Mouse (Mus musculus): ENCODE data around the gene Prss33. TPM values are rescaled to one million over a fixed set of nuclear protein-coding genes. Genes with fewer than 3 reads are reported as not detected.

Prss33 gene
- total RNA-seq (2023): not detected

DNA sequence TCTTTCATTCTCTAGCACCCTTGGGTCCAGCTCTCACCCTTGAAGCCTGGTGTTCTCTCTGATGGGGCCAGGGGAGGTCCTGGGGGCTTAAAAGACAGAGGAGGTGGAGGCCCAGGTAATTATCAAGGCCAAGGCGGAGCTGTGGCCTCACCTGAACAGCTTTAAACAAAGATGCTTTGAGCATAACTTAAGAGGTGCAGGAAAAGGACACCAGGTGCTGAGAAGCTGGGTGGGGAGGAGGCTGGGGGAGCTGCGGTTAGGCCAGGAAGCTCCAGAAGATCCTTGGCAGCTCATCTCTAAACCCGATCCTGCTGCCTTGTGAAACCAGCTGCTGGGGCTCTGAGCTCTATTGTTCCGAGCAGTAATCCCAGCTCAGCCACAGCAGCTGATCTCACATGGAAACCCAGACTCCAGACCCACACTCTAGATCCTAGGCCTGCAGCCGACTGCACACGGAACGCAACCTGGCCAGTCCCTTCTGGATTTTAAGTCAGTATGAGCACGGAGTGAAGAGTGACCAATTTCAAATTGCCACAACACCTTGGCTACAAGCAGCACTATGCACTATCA lies at the start of gene Prss33:
Gene Prss33, minus strand, starts transcription at position 51 of the 570 bp plus-strand sequence.

DNA sequence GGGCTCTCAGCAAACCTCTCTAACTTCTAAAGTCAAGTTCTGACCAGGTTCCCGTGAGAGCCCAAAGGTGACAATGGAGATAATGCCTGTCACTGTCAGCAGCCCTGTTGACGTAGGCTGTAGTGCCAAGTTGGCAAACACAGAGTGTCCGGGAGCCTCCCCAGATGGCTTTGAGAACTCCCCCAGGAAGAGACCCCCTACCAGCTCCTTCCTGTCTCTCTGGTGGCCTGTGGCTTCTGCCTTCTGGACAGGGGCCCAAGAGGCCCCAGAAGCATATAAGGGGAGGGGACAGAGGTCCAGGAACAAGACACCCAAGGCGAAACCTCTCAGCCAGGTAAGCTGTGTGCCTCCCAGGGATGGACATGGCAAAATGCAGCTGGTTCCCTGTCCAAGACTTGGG lies 44.7 kb upstream of the Prss33 start, which contains the start of the genes Dcpp1 and Dcpp2:
Gene Dcpp1, plus strand, starts transcription at position 301 of the 400 bp plus-strand sequence.
Gene Dcpp2, plus strand, starts transcription at position 305 of the 400 bp plus-strand sequence.

DNA sequence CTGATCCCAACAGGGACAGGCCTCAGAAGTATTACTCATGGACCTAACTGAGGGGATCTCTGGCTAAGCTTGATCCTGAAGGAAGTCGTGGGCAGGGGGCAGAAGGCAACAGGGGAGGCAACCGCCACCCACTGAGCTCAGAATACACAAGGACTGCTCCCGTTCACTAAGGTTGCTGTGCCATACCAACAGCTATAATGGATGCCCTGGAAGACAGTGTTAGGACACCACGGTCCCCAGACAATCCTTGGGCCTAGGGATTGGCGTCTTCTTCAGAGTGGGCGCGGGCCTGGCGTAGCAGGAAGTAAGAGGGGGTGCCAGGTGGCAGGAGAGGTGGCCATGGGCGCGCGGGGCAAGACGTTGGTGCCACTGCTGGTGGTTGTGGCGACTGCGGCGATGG lies 31.9 kb upstream of the Prss33 start, which contains the start of gene Prss21:
Gene Prss21, plus strand, starts transcription at position 301 of the 400 bp plus-strand sequence.

DNA sequence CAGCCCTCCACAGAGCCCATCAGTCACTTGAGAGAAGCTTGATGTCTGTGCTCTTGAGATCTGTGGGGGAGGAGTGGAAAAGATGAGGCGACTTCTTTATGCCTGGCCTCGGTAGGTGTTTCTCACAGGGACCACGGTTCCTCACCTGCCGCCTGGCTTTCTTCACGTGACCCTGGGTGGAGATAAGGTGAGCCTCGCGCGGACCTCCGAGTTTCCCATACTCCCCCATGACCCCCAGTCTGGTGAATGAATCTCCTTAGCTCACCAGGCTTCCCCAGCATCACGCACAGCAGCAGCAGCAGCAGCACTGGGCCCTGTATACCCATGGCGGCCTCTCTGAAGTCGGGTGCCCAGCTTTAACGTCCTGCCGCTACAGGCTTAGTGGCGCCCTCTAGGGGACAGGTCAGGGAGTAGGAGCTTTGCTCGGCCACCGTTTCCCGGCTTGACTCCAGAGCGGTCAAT lies 8.0 kb upstream of the Prss33 start, which contains the start of the genes Prss32 and Prss41:
Gene Prss32, plus strand, starts transcription at position 44 of the 462 bp plus-strand sequence.
Gene Prss41, minus strand, starts transcription at position 361 of the 462 bp plus-strand sequence.

DNA sequence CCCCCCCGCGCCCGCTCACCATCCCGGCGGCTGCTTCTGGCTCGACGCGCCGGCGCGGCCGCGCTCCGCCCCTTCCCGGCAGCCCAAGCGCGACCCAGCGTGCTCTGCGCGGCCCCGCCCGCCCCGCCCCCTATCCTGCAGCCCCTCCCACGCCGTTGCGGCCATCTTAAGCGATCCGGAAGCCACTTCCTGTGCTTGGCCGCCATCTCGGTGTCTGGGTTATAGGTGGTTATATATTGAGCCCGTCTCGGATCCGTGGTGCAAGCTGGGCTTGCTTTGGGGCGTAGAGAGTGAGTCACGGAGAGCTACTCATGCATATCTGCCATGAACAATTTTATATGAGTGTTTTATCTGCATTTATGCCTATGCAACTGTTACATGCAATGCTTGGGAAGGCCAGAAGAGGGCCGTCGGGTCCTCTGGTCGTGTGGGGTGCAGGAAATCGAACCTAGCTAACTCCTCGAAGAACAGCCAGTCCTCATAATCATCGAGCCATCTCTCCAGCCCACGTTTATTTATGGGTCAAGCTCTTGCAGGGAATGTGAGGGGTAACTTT lies 6.7 kb downstream of the Prss33 start, which contains the start of gene Elob:
Gene Elob, minus strand, starts transcription at position 73 of the 556 bp plus-strand sequence.

DNA sequence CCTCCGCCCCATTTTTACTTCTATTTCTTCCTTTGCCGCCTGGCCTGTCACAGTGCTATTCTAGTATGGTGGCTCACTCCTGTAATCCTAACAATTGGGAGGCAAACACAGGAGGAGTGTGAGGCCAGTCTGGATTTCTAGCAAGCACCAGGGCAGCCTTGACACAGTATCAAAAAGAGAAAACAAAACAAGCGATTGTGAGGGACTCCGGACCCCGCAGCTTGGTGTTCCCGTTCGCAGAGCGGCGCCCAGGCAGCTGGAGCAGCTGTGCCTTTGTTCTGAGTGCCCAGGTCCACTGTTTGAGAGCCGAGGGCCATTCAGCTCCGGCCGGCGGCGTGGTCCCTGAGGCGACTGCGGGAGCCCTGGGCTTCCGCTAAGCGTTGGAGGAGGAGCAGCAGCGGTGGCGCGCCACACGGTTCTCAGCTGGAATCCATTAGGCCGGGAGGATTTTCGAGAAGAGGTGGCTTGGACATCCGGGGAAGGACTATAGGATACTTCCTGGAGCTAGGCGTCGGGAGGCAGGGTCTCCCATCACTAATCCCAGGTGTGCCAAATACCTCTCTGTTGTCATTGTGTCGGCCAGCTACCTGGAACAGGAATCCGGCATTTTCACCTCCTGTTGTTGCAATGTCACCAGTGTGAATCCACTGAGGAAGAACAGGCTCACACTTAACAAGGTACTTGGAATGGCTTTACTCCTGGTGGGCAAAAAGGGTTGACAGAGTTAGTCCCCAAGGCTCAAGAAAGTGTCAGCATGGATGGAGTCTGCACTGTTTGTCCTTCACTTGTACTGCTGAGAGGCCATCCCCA lies 45.4 kb downstream of the Prss33 start, which contains the start of gene Srrm2:
Gene Srrm2, plus strand, starts transcription at position 264 of the 810 bp plus-strand sequence.

DNA sequence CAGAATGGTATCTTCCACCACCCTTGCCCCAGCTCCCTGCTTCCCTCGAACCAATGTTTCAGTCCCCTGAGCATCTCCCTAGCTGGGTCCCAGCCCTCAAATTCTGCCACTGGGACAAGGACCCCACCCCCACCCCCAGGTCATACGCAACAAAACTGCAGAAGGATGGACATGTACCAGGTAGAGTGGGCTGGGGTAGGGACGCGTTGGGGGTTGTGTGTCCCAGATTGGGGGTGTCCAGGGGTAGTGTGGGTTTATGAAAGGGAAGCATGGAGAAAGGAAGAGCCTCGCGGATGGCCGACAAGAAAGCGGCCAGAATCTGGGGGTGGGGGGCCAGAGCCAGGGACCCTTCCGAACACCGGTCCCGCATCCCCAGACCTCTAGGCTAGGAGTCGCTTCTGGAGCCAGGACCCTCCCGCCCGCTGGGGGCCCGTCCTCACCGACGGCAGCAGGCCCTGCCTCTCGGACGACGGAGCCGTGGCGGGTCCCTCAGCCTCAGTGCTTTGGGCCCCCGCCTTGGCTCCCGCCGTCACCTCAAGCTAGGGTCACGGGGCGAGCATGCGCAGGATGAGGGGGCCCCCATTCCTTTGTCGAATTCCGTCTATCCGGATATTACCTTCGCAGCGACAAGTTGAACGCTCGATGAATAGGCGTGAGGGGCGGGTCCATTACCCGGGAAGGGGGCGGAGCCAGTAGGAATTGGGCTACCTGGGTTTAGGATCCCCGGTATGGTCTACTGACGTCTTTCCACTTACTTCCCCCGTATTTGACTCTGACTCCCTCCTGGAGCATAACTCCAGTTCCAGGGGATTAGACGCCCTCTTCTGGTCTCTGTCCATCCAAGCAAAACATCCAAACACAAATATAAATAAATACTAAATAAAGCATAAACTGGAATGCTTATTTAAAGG lies 50.0 kb downstream of the Prss33 start, which contains the start of gene Flywch2:
Gene Flywch2, minus strand, starts transcription at position 521 of the 911 bp plus-strand sequence.

Other genes starting within 250 kb of the Prss33 start
- gene Zfp13, start 236.6 kb downstream of the Prss33 start, total RNA-seq (2023): not detected
- gene Zscan10, start 235.2 kb downstream of the Prss33 start, total RNA-seq (2023): not detected
- not detected for gene Mmp25, start 190.8 kb downstream of the Prss33 start, total RNA-seq (2023)
- under 1 TPM in 1 of 2 experiments, not detected in 1; 0.36 TPM for gene Bicdl2, start 175.6 kb downstream of the Prss33 start, total RNA-seq (2023)
- gene Hcfc1r1, start 162.5 kb downstream of the Prss33 start, total RNA-seq (2023): 10 to 100 TPM; 40.1 to 46.3 TPM
- gene Thoc6, start 162.2 kb downstream of the Prss33 start, total RNA-seq (2023): 10 to 100 TPM; 24.5 to 27.7 TPM
- 10 to 100 TPM; 10.2 to 15.2 TPM for gene Tnfrsf12a, start 158.6 kb downstream of the Prss33 start, total RNA-seq (2023)
- gene Cldn6, start 156.8 kb downstream of the Prss33 start, total RNA-seq (2023): not detected
- gene Cldn9, start 152.0 kb downstream of the Prss33 start, total RNA-seq (2023): not detected
- not detected for gene 1520401A03Rik, start 113.3 kb downstream of the Prss33 start, total RNA-seq (2023)
- gene Pkmyt1, start 109.7 kb downstream of the Prss33 start, total RNA-seq (2023): 10 to 100 TPM; 32.9 to 38.9 TPM
- 1 to 10 TPM in 1 of 2 experiments, under 1 TPM in 1; 0.20 to 1.0 TPM for gene Paqr4, start 95.2 kb downstream of the Prss33 start, total RNA-seq (2023)
- not detected for gene Kremen2, start 90.2 kb downstream of the Prss33 start, total RNA-seq (2023)
- gene Flywch1, start 64.5 kb downstream of the Prss33 start, total RNA-seq (2023): 10 to 100 TPM; 24.9 to 32.8 TPM
- not detected for gene Flywch2, start 50.0 kb downstream of the Prss33 start, total RNA-seq (2023)
- gene Srrm2, start 45.5 kb downstream of the Prss33 start, total RNA-seq (2023): 1,000 to 10,000 TPM; 1,310 to 1,340 TPM
- gene Elob, start 6.9 kb downstream of the Prss33 start, total RNA-seq (2023): 100 to 1,000 TPM; 164 to 171 TPM
- not detected for gene Prss32, start 7.8 kb upstream of the Prss33 start, total RNA-seq (2023)
- under 1 TPM in 1 of 2 experiments, not detected in 1; 0.41 TPM for gene Prss41, start 8.1 kb upstream of the Prss33 start, total RNA-seq (2023)
- not detected for gene Prss21, start 32.0 kb upstream of the Prss33 start, total RNA-seq (2023)
- not detected for gene Dcpp1, start 44.8 kb upstream of the Prss33 start, total RNA-seq (2023)
- gene Dcpp2, start 44.8 kb upstream of the Prss33 start, total RNA-seq (2023): not detected
- not detected for gene Dcpp3, start 81.4 kb upstream of the Prss33 start, total RNA-seq (2023)
- gene Sbp, start 105.6 kb upstream of the Prss33 start, total RNA-seq (2023): not detected
- not detected for gene Sbpl, start 119.2 kb upstream of the Prss33 start, total RNA-seq (2023)
- not detected for gene Prss30, start 144.5 kb upstream of the Prss33 start, total RNA-seq (2023)
- not detected for gene Prss22, start 162.0 kb upstream of the Prss33 start, total RNA-seq (2023)
- not detected for gene Prss27, start 202.1 kb upstream of the Prss33 start, total RNA-seq (2023)
- gene Kctd5, start 237.4 kb upstream of the Prss33 start, total RNA-seq (2023): 10 to 100 TPM; 34.4 to 38.7 TPM